Mouse (Mus musculus) brown adipose tissue, adult 24 weeks (tissue): ENCODE measurements around the gene Zc3h4. TPM values are rescaled to one million over a fixed set of nuclear protein-coding genes. Genes with fewer than 3 reads are reported as not detected.

ENCODE experiments used
- H3K27ac ChIP-seq: fragments of 200-500 bp; replicated peaks from 2 replicates; pipeline ENCODE4 v1.5.1; 2012; ENCODE audit warnings: low read depth, mild to moderate bottlenecking, low read length
- H3K4me1 ChIP-seq: fragments of 200-500 bp; 2 replicates; pipeline ENCODE4 v1.6.1; 2012; ENCODE audit warnings: low read length, mixed read lengths; ENCODE audit not compliant: control insufficient read depth, insufficient read depth, insufficient read length
- H3K4me3 ChIP-seq: fragments of 200-500 bp; 2 replicates; pipeline ENCODE4 v1.5.1; 2012; ENCODE audit warnings: low read depth, mild to moderate bottlenecking, low read length, moderate library complexity; ENCODE audit not compliant: insufficient read depth
- polyA plus RNA-seq: library from polyadenylated mRNA; stranded (reverse); fragments of >200 nt; gene quantifications from 2 replicates; pipeline ENCODE4 v1.2.4, GENCODE M21; 2012; ENCODE audit not compliant: missing spikeins, insufficient read depth, insufficient read length

Gene Zc3h4
- polyA plus RNA-seq, 1 experiment = 12.2 TPM

DNA sequence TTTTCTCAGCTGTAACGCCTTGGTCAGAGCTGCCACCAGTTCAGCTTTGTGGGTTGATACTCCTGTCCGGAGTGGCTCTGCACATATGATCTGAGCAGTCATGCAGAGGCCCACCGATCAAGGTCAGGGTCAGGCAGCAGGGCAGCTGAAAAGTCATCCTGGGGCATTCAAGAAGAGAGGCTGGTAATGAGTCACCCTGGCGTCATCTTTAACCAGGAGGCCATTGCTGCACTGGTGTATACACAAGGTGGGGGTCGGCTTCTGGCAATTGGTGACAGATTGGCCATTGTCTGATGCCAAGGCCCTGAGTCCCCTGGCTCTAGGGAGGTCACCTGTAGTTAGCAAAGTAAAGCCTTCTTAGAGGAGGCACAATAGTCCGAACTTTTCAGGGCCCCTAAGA, 50.9 kb downstream of the Zc3h4 start:
- no peak overlapping the region for H3K27ac ChIP-seq

GRCm38 (mm10) chr7:16452587-16453073, 51.9 kb downstream of the Zc3h4 start, which contains the start of gene Tmem160:
TSS of gene Tmem160 (plus strand) at chr7:16452779.
- Histone ChIP-seq H3K27ac (no peak within 1 kb of the TSS), H3K4me3 (peak within 1 kb of the TSS; percentile 67)

More for the DNA sequence above, 50.9 kb downstream of the Zc3h4 start:
- Histone ChIP-seq H3K4me1 (peaks cover 6% of the 10 kb centered on the region; the same call in 1 of the 2 replicates), H3K4me3 (no peak overlapping the region)

DNA sequence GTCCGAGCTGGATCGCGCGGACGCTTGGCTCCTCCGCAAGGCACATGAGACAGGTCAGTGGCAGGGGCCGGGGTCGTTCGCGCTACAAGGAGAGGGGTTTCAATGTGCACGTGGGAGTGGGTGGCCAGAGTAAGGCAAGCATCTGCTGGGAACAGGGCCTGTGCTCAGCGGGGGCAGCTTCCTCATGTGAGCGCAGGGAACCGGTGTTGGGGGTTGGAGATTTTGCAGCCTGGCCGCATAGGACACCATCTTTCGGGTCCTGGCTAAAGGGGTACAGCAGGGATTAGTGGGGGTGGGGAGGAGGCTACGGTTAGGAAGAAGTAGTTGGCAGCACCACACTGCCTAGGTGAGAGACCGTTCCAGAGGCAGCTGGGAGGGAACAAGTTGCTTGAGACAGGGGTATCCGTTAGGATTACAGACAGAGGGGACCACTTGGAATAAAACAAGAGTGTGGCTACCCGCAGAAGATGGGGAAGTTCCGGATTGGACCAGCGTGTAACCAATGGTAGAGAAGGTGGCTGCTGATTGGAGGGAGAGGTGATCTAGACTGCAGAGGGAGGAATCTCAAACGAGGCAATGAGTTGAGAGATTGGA, 52.5 kb downstream of the Zc3h4 start:
- no peak overlapping the region for H3K27ac ChIP-seq
- peak overlapping the region; percentile 67 for H3K4me3 ChIP-seq
- H3K4me1 ChIP-seq = peaks cover 6% of the 10 kb centered on the region; the same call in 1 of the 2 replicates

More at GRCm38 (mm10) chr7:16452587-16453073, 51.9 kb downstream of the Zc3h4 start, which contains the start of gene Tmem160:
- peaks cover 6% of the 10 kb centered on the region; the same call in 1 of the 2 replicates for H3K4me1 ChIP-seq

- no peak overlapping the region for H3K27ac ChIP-seq
- no peak overlapping the region for H3K4me3 ChIP-seq
- H3K4me1 ChIP-seq = peaks cover 6% of the 10 kb centered on the region; the same call in 1 of the 2 replicates
Measured at GRCm38 (mm10) chr7:16455016-16455415, 54.3 kb downstream of the Zc3h4 start.

DNA sequence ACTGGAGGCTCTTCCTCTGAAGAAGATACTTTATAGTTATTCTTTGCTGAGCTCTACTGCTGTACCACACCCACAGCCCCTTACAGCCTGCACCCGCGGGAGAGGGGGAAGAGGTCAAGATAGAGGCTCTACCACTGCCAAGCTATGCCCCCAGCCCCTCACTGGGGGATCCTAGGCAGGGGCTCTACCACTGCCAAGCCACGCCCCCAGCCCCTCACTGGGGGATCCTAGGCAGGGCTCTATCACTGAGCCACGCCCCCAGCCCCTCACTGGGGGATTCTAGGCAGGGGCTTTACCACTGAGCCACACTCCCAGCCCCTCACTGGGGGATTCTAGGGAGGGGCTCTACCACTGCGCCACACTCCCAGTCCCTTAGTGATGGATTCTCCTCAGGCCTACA, 55.6 kb downstream of the Zc3h4 start:
- no peak overlapping the region for H3K4me3 ChIP-seq
- no peak overlapping the region for H3K27ac ChIP-seq
- H3K4me1 ChIP-seq = peaks cover 6% of the 10 kb centered on the region; the same call in 1 of the 2 replicates

GRCm38 (mm10) chr7:16460566-16460965, 59.9 kb downstream of the Zc3h4 start:
- H3K4me3 ChIP-seq = no peak overlapping the region
- H3K4me1 ChIP-seq = no peaks in the 10 kb centered on the region
- no peak overlapping the region for H3K27ac ChIP-seq

- Histone ChIP-seq H3K4me1 (no peaks in the 10 kb centered on the region), H3K4me3 (no peak overlapping the region), H3K27ac (no peak overlapping the region)
Measured at GRCm38 (mm10) chr7:16461151-16461550, 60.4 kb downstream of the Zc3h4 start.

GRCm38 (mm10) chr7:16461705-16462104, 61.0 kb downstream of the Zc3h4 start:
- H3K27ac ChIP-seq = no peak overlapping the region
- no peaks in the 10 kb centered on the region for H3K4me1 ChIP-seq
- no peak overlapping the region for H3K4me3 ChIP-seq

DNA sequence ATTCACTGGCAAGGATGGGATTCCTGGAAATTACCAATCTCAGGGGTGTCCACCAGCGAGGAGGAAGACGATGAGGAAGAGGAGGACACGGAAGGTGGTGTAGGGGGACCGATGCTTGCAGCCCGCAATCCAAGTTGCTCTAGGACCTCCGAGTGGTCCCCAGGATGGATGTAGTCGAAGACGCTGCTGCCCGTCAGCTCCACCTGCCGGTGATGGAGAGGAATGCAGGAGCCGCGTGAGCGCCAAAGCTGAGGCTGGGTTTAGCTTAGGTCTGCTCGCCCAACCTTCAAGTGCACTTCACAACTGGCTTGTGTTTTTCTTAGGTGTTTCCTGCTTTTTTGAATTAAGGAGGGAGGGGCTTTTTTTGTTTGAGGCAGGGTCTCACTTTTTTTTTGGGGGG, 62.5 kb downstream of the Zc3h4 start:
- Histone ChIP-seq H3K4me3 (no peak overlapping the region), H3K27ac (no peak overlapping the region)

DNA sequence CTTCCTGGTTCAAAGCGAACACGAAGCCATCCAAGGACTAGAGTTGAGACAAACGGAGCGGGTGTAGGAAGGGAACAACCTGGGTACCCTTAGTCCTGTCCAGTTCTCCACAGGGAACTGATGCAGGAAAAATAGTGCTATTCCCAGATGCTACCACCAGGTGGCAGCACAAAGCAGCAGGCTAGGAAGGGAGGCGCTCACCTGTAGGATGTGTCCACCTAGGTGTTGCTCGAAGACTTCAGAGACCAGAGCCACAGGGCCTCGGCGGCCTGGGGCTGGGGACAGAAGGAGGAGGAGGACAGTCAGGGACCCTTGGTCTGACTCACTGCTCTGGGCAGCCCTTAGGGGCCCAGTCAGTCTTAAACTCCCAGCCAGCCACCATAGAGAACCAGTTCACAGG, 64.5 kb downstream of the Zc3h4 start:
- Histone ChIP-seq H3K27ac (no peak overlapping the region), H3K4me3 (no peak overlapping the region)

More for the DNA sequence above, 62.5 kb downstream of the Zc3h4 start:
- H3K4me1 ChIP-seq = no peaks in the 10 kb centered on the region

GRCm38 (mm10) chr7:16465568-16465967, 64.9 kb downstream of the Zc3h4 start:
- H3K27ac ChIP-seq = no peak overlapping the region

More for the DNA sequence above, 64.5 kb downstream of the Zc3h4 start:
- H3K4me1 ChIP-seq = no peaks in the 10 kb centered on the region

DNA sequence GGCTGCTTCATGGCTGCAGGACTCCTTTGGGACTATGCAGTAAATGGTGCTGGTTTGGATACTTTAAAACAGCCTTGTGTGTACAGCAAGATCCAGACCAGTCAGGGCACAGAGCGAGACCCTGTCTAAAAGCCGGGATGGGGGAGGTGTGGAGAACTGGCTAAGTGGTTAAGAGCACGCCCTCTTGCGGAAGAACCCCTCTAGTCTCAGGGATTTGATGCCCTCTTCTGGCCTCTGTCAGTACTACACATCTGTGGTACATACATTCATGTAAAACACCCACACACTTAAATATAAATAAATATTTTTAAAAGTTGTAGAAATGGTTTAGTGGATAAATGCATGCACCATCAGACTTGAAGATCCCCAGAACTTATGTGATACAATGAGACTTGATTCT, 65.9 kb downstream of the Zc3h4 start:
- Histone ChIP-seq H3K27ac (no peak overlapping the region), H3K4me1 (no peaks in the 10 kb centered on the region), H3K4me3 (no peak overlapping the region)

More at GRCm38 (mm10) chr7:16465568-16465967, 64.9 kb downstream of the Zc3h4 start:
- Histone ChIP-seq H3K4me1 (no peaks in the 10 kb centered on the region), H3K4me3 (no peak overlapping the region)

DNA sequence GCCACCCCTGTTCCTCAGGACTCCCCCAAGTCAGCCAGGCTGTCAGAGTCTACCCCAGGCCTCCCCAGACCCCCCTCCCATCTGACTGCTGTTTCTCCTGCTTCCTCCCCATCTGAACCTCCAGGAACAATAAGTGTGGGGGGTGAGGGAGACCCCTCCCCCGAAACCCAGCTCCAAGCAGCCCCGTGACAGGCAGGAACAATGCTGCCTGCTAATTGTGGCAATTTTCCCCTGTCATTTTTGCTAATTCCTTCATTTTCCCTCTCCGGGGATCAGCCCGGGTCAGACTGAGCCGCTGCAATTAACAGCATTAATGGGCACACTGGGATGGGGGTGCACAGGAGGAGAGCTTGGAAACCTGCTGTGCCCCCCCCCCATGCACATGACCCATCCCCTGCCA, 67.4 kb downstream of the Zc3h4 start:
- no peaks in the 10 kb centered on the region for H3K4me1 ChIP-seq
- no peak overlapping the region for H3K27ac ChIP-seq
- no peak overlapping the region for H3K4me3 ChIP-seq

GRCm38 (mm10) chr7:16471549-16471948, 70.8 kb downstream of the Zc3h4 start:
- no peak overlapping the region for H3K4me3 ChIP-seq
- H3K27ac ChIP-seq = no peak overlapping the region
- no peaks in the 10 kb centered on the region for H3K4me1 ChIP-seq

DNA sequence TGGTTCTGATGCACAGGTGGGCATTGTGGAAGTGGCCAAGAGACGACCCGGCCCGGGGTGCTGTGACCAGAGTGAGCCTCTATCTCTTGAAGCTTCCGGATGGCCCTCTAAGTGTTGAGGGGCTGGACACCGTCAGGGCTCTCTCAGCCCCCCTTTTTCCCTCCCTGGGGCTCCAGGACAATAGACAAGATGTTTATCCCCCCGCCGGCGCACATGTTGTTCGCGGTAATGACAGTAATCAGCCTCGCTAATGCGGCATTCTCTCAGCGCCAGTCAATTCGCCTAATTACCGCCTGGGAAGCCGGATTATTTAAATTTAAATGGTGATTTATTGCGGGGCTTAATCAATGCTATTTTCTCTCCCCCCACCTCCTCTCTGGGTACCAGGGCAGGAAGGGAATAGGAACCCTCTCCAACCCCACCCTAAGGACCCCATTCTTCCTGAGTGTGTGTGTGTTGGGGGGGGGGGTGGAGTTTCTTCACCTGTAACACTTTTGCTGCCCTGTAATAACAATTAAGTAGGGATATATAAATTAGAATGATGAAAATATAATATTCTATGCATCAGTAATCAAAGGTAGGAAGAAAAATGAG, 71.5 kb downstream of the Zc3h4 start:
- H3K27ac ChIP-seq = no peak overlapping the region
- no peak overlapping the region for H3K4me3 ChIP-seq
- no peaks in the 10 kb centered on the region for H3K4me1 ChIP-seq

- Histone ChIP-seq H3K27ac (no peak overlapping the region), H3K4me1 (no peaks in the 10 kb centered on the region), H3K4me3 (no peak overlapping the region)
Measured at GRCm38 (mm10) chr7:16473847-16474246, 73.1 kb downstream of the Zc3h4 start.
